Mouse (Mus musculus) C2C12 (cell line): ENCODE measurements around the gene Qtrt1.

Experiments used
- CTCF ChIP-seq: IDR thresholded peaks from one replicate; pipeline ENCODE4 v1.5.1; 2011; ENCODE audit not compliant: control insufficient read depth, insufficient read depth, insufficient read length
- MAX ChIP-seq: IDR thresholded peaks from one replicate; pipeline ENCODE4 v1.6.1; 2011; ENCODE audit warnings: mild to moderate bottlenecking, control low read depth

DNA sequence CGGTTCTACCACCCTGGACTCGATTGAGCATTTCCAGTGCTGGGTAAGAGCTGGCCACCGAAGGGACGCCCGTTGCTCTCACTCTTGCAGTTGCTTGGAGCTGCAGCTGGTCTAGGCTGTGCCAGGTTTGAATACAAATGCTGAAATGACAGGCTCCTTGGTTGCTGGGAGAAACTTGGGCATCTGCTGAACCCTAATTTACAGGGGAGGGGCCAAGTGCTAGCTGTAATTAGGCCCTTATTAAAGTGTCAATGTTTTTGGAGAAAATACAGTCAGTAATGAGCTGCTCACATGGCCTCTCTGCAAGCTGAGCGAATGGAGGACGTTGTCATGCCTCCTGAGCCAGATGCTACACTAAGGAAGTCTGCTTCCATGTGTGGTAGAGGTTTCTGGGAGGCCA is 19.1 kb downstream of the Qtrt1 start:
- no peak for TF ChIP-seq CTCF
- no peak for TF ChIP-seq MAX
